Mouse (Mus musculus) heart, embryonic 12.5 days (tissue): ENCODE data around the gene Ropn1l. TPM values are rescaled to one million over a fixed set of nuclear protein-coding genes. Genes with fewer than 3 reads are reported as not detected.

Experiments
- ATAC-seq: fragments of 200-750 bp; cut with Nextera tagmentation; 2 replicates; pipeline ENCODE4 v1.8.0; 2017; ENCODE audit warnings: moderate TSS enrichment, moderate library complexity; ENCODE audit not compliant: insufficient number of reproducible peaks, low FRiP score
- H3K27ac ChIP-seq: fragments of 300-500 bp; sonication (generic); 2 replicates; pipeline ENCODE4 v1.5.1; 2016; ENCODE audit warnings: mild to moderate bottlenecking, moderate library complexity; ENCODE audit not compliant: poor library complexity, severe bottlenecking
- H3K27me3 ChIP-seq: fragments of 300-500 bp; sonication (generic); replicated peaks from 2 replicates; pipeline ENCODE4 v1.6.1; 2016; ENCODE audit warnings: mild to moderate bottlenecking, moderate library complexity
- H3K36me3 ChIP-seq: fragments of 300-500 bp; sonication (generic); 2 replicates; pipeline ENCODE4 v1.6.1; 2016; ENCODE audit warnings: mild to moderate bottlenecking, moderate library complexity
- H3K4me1 ChIP-seq: fragments of 300-500 bp; sonication (generic); replicated peaks from 2 replicates; pipeline ENCODE4 v1.6.1; 2016; ENCODE audit warnings: mild to moderate bottlenecking
- H3K4me2 ChIP-seq: fragments of 300-500 bp; sonication (generic); 2 replicates; pipeline ENCODE4 v1.6.1; 2016; ENCODE audit warnings: mild to moderate bottlenecking, moderate library complexity
- H3K4me3 ChIP-seq: fragments of 300-500 bp; sonication (generic); 2 replicates; pipeline ENCODE4 v1.5.1; 2016; ENCODE audit warnings: mild to moderate bottlenecking
- H3K9ac ChIP-seq: fragments of 300-500 bp; sonication (generic); 2 replicates; pipeline ENCODE4 v1.6.1; 2016; ENCODE audit warnings: mild to moderate bottlenecking, moderate library complexity
- H3K9me3 ChIP-seq: fragments of 300-500 bp; sonication (generic); replicated peaks from 2 replicates; pipeline ENCODE4 v1.6.1; 2016; ENCODE audit warnings: mild to moderate bottlenecking, moderate library complexity
- whole genome bisulfite sequencing: fragments of 180-500 bp; shearing (Covaris S2); methylation state at CpG from one replicate; pipeline ENCODE4 v1.1.7; 2016; 5-methylcytosine and 5-hydroxymethylcytosine counted together
- polyA plus RNA-seq: library from polyadenylated mRNA; unstranded; fragments of >200 nt; fragmentation: Nextera tagmentation; extraction: Ambion mirVana; gene quantifications from 2 replicates; pipeline ENCODE4 v1.2.1, GENCODE M21; 2016

Gene Ropn1l
- polyA plus RNA-seq, 1 experiment from 2014 or later, result 2.2 TPM

DNA sequence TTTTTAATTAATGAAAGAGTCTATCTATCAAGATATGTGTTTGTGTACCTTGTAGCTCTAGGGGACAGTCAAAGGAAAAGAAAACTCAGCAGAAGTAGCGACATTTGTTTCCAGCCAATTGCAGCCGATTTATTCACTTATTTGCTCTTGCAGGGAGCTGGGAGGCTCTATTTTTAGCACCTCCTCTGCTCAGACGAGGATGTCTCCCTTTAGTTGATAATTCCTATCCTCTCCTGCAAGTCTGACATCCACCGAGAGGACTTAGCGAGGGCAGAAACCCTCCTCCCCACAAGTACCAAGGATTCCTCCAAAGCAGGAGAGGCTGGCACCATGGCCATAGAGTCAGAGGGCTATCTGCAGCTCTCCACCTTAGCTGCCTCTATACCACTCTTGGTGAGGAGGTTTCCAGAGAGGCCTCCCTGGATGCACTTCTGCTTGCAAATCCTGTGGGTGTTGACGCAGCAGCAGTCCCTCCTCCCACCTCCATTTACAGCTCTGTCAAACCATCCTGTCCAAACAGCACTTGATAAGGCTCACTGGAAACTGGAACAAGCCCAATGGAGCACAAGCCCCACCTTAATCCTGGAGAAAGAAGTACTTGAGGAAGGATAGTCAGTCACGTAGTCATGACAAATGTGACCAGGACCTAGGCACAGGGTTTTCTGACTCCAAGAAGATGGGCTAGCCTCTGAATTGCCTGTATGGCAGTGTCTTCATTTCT is 30.7 kb downstream of the Ropn1l start:
- peaks cover 23% of the 10 kb centered on the region for H3K4me1 ChIP-seq
- no peak overlapping the region for H3K4me3 ChIP-seq
- no peaks in the 10 kb centered on the region for H3K9me3 ChIP-seq
- peak; percentile 78 for ATAC-seq
- WGBS, result 18% methylated on average over 7 of the region's 7 CpGs
- H3K4me2 ChIP-seq, result peak overlapping the region; percentile 56
- 0 out of 2 replicates have a peak overlapping the region, but pooled peaks have one; percentile 28 for H3K9ac ChIP-seq
- peak overlapping the region; percentile 87 for H3K27ac ChIP-seq
- no peaks in the 10 kb centered on the region for H3K36me3 ChIP-seq
- 0 out of 2 replicates have a peak, but pooled peaks cover 2% of the 10 kb centered on the region for H3K27me3 ChIP-seq

DNA sequence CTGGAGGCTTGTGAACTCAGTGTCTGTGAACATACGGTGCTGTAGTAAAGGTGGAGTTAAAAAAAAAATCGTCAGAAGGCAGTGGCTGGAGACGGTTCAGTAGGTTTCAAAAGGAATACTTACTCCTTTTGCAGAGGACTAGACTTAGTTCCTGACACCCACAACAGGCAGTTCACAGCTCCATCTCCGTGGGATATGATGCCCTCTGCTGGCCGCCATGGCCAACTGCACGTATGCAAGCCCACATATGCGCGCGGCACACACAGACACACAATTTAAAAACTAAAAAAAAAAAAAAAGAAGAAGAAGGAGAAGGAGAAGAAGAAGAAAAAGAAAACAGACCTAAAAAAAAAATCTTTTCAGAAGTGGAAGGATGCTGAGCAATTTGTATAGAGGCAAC is 34.5 kb downstream of the Ropn1l start:
- H3K27ac ChIP-seq, result no peak overlapping the region
- 29% methylated on average over 9 of the region's 9 CpGs for WGBS
- H3K9ac ChIP-seq, result no peak overlapping the region
- no peaks in the 10 kb centered on the region for H3K36me3 ChIP-seq
- no peak overlapping the region; the same call in 1 of the 2 replicates for H3K4me2 ChIP-seq
- ATAC-seq, result no peak
- peaks cover 27% of the 10 kb centered on the region for H3K4me1 ChIP-seq
- H3K4me3 ChIP-seq, result no peak overlapping the region
- H3K27me3 ChIP-seq, result no peaks in the 10 kb centered on the region
- H3K9me3 ChIP-seq, result no peaks in the 10 kb centered on the region; the same call in 1 of the 2 replicates

DNA sequence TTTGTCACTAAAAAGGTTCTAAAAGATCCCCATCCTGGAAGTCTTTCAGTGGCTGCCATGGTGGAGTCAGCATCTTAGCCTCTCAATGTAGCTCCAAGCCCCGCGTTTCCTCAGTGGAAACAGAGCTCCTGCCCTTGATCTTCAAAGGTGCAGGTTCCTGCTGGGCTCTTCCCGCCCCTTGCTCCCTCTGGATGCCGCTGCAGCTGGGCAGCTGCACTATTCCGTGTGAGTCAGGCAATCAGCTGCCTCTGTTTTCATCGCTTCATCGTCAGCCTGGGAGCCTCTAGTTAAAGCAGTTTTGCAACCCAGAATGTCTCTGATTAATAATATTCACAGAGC is 34.9 kb downstream of the Ropn1l start:
- H3K36me3 ChIP-seq, result no peaks in the 10 kb centered on the region
- no peak for ATAC-seq
- H3K4me3 ChIP-seq, result peak overlapping the region; percentile 18; the same call in 1 of the 2 replicates
- no peak overlapping the region for H3K9ac ChIP-seq
- H3K27ac ChIP-seq, result no peak overlapping the region
- H3K4me1 ChIP-seq, result peaks cover 27% of the 10 kb centered on the region
- H3K27me3 ChIP-seq, result no peaks in the 10 kb centered on the region
- H3K4me2 ChIP-seq, result peak overlapping the region; percentile 57
- 13% methylated on average over 7 of the region's 7 CpGs for WGBS
- H3K9me3 ChIP-seq, result no peaks in the 10 kb centered on the region; the same call in 1 of the 2 replicates

- Histone ChIP-seq H3K27me3 (no peaks in the 10 kb centered on the region), H3K9me3 (no peaks in the 10 kb centered on the region; the same call in 1 of the 2 replicates), H3K9ac (no peak overlapping the region), H3K4me3 (peak overlapping the region; percentile 18), H3K27ac (no peak overlapping the region), H3K4me2 (peak overlapping the region; percentile 57), H3K36me3 (no peaks in the 10 kb centered on the region), H3K4me1 (peaks cover 26% of the 10 kb centered on the region)
- peak; percentile 67; the same call in 1 of the 2 replicates for ATAC-seq
- 35% methylated on average over 21 of the region's 21 CpGs for WGBS
Measured at GRCm38 (mm10) chr15:31417796-31418685, 35.5 kb downstream of the Ropn1l start.

DNA sequence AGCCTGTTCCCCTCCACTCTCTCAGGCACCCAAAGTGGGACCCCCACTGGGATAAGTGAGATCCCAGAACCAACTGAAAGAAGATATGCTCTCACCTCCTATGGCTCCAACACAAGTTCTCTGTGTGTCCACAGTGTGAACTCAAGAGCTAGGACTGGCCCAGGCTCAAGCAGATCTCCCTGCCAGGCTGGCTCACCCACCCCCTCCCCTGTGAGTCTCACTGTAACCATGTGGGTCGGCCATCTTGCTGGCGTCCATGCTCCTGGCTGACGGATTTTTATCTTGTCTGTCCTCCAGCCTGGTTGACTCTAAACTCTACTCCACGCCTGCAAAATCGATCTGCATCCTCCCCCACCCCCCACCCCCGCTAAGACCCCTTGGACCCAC is 36.1 kb downstream of the Ropn1l start:
- Histone ChIP-seq H3K36me3 (no peaks in the 10 kb centered on the region), H3K4me2 (no peak overlapping the region), H3K9me3 (no peaks in the 10 kb centered on the region; the same call in 1 of the 2 replicates), H3K27me3 (no peaks in the 10 kb centered on the region), H3K4me1 (peaks cover 20% of the 10 kb centered on the region), H3K27ac (no peak overlapping the region), H3K9ac (no peak overlapping the region), H3K4me3 (no peak overlapping the region)
- 52% methylated on average over 6 of the region's 6 CpGs for WGBS
- no peak for ATAC-seq

GRCm38 (mm10) chr15:31415181-31415580 is 38.4 kb downstream of the Ropn1l start:
- WGBS, result 43% methylated on average over 4 of the region's 4 CpGs
- H3K4me3 ChIP-seq, result no peak overlapping the region
- ATAC-seq, result no peak

DNA sequence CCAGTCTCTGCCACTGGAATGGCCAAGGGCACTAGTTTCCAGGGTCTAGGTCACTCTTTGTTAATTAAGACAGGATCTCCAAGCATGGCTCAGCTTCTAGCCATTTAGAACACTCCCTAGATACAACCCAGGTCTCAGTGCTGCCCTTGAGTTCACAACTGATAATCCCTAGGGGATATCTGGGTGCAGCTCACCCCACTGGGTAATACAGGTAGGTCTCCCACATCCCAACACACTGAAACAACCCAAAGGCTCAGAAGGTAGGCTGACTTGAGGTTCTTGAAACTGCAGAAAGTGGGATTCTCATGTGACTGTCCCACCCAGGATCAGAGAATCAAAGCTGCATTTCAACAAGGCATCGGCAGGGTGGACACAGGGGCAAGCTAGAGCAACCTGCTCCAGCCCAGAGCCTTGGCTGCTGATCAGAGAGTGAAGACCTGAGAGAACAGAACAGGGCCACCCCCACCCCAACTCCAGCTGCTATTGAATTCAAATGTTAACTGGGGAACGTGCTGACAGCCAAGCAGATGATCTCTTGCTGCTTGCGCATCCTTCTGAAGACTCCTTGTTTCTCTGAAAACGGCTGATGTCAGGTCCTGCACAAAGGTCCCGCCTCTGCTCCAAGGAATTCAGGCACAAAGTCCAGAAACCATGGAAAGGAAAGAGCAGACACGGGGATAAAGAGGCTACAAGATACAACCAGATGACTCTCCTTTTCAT is 39.2 kb downstream of the Ropn1l start:
- ATAC-seq, result no peak
- Histone ChIP-seq H3K9me3 (no peaks in the 10 kb centered on the region; the same call in 1 of the 2 replicates), H3K4me2 (no peak overlapping the region), H3K4me1 (peaks cover 25% of the 10 kb centered on the region), H3K9ac (no peak overlapping the region), H3K27me3 (no peaks in the 10 kb centered on the region), H3K36me3 (no peaks in the 10 kb centered on the region), H3K4me3 (no peak overlapping the region), H3K27ac (no peak overlapping the region)
- WGBS, result 45% methylated on average over 6 of the region's 6 CpGs

More at GRCm38 (mm10) chr15:31415181-31415580, 38.4 kb downstream of the Ropn1l start:
- H3K4me1 ChIP-seq, result peaks cover 25% of the 10 kb centered on the region
- no peaks in the 10 kb centered on the region for H3K27me3 ChIP-seq
- H3K9me3 ChIP-seq, result no peaks in the 10 kb centered on the region; the same call in 1 of the 2 replicates
- no peaks in the 10 kb centered on the region for H3K36me3 ChIP-seq
- no peak overlapping the region for H3K4me2 ChIP-seq
- no peak overlapping the region for H3K9ac ChIP-seq
- no peak overlapping the region for H3K27ac ChIP-seq

- no peaks in the 10 kb centered on the region; the same call in 1 of the 2 replicates for H3K9me3 ChIP-seq
Measured at GRCm38 (mm10) chr15:31413662-31414061, 39.9 kb downstream of the Ropn1l start.

DNA sequence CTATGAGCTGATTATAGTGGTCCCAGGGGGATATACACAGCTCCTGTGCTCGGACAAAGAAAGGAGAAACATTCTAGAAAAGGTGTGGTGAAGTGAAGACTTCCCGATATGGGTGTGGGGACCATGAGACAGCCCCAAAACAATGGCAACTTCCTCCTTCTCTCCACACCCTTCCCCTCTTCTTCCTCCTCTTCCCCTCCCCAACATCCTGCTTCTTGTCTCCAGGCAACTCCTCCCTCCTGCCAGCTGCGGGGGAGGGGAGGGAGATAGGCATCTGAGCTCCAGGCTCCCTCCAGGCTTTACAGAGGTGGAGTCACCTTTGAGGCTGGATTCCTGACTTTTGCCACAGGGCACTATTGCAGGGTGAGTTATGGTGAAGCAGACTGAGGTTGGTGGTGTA is 40.6 kb downstream of the Ropn1l start:
- Histone ChIP-seq H3K36me3 (no peaks in the 10 kb centered on the region), H3K4me3 (no peak overlapping the region), H3K27me3 (no peaks in the 10 kb centered on the region), H3K4me2 (no peak overlapping the region), H3K27ac (no peak overlapping the region), H3K4me1 (peaks cover 16% of the 10 kb centered on the region), H3K9me3 (no peaks in the 10 kb centered on the region; the same call in 1 of the 2 replicates), H3K9ac (no peak overlapping the region)
- 0 out of 2 replicates have a peak, but pooled peaks have one; percentile 31 for ATAC-seq
- 50% methylated on average over 3 of the region's 3 CpGs for WGBS

More at GRCm38 (mm10) chr15:31413662-31414061, 39.9 kb downstream of the Ropn1l start:
- no peak overlapping the region for H3K27ac ChIP-seq
- peaks cover 23% of the 10 kb centered on the region for H3K4me1 ChIP-seq
- no peak for ATAC-seq
- 84% methylated on average over 6 of the region's 6 CpGs for WGBS
- no peak overlapping the region for H3K4me2 ChIP-seq
- no peaks in the 10 kb centered on the region for H3K27me3 ChIP-seq
- H3K4me3 ChIP-seq, result no peak overlapping the region
- no peaks in the 10 kb centered on the region for H3K36me3 ChIP-seq
- H3K9ac ChIP-seq, result no peak overlapping the region

GRCm38 (mm10) chr15:31412436-31412835 is 41.1 kb downstream of the Ropn1l start:
- no peak overlapping the region for H3K27ac ChIP-seq
- H3K4me1 ChIP-seq, result peaks cover 11% of the 10 kb centered on the region
- no peaks in the 10 kb centered on the region for H3K36me3 ChIP-seq
- H3K9me3 ChIP-seq, result no peaks in the 10 kb centered on the region; the same call in 1 of the 2 replicates
- WGBS, result 78% methylated on average over 6 of the region's 6 CpGs
- H3K9ac ChIP-seq, result no peak overlapping the region
- ATAC-seq, result no peak
- H3K4me2 ChIP-seq, result no peak overlapping the region
- H3K27me3 ChIP-seq, result no peaks in the 10 kb centered on the region
- no peak overlapping the region for H3K4me3 ChIP-seq
